Mouse (Mus musculus) thymus, adult 2 months (tissue): Measurements from ENCODE around the gene Ndufv3.

Experiments used
- CTCF ChIP-seq: fragments of 200-500 bp; IDR thresholded peaks from 2 replicates; pipeline ENCODE4 v1.5.1; 2012; ENCODE audit warnings: mild to moderate bottlenecking, control low read depth, low read length, moderate library complexity, borderline replicate concordance; ENCODE audit not compliant: control insufficient read depth, poor library complexity, insufficient read depth; ENCODE audit errors: extremely low read depth
- POLR2A ChIP-seq: fragments of 200-500 bp; IDR thresholded peaks from 2 replicates; pipeline ENCODE4 v1.6.1; 2012; ENCODE audit warnings: mild to moderate bottlenecking, low read length, control low read depth, moderate library complexity; ENCODE audit not compliant: control insufficient read depth, poor library complexity, insufficient read depth; ENCODE audit errors: extremely low read depth

GRCm38 (mm10) chr17:31494989-31495388 lies 24.9 kb upstream of the Ndufv3 start:
- TF ChIP-seq CTCF (no peak), POLR2A (no peak)
